Mouse (Mus musculus): ENCODE data around the gene Steap3.

- TF ChIP-seq GATA1 (IDR thresholded peaks at IDR 0.05; ENCODE audit: borderline replicate concordance, low read length) (no peak), FLI1 (IDR thresholded peaks at IDR 0.05; ENCODE audit: low read length) (no peak)
These were observed 51.7 kb downstream of the Steap3 start for GRCm38 (mm10) chr1:120220841-120221240.

All from megakaryocyte, embryonic 14.5 days (primary cell).